Mouse (Mus musculus) cortical plate, adult 2 months (tissue): ENCODE data around the gene Shroom1.

Experiments
- CTCF ChIP-seq: fragments of 200-500 bp; IDR thresholded peaks from 2 replicates; pipeline ENCODE4 v1.5.1; 2011; ENCODE audit warnings: mild to moderate bottlenecking, control low read depth, low read length; ENCODE audit not compliant: insufficient read depth; ENCODE audit errors: extremely low read depth
- POLR2A ChIP-seq: fragments of 200-500 bp; IDR thresholded peaks from 2 replicates; pipeline ENCODE4 v1.6.1; 2011; ENCODE audit warnings: mild to moderate bottlenecking, low read length, control low read depth; ENCODE audit not compliant: insufficient read depth; ENCODE audit errors: extremely low read depth

DNA sequence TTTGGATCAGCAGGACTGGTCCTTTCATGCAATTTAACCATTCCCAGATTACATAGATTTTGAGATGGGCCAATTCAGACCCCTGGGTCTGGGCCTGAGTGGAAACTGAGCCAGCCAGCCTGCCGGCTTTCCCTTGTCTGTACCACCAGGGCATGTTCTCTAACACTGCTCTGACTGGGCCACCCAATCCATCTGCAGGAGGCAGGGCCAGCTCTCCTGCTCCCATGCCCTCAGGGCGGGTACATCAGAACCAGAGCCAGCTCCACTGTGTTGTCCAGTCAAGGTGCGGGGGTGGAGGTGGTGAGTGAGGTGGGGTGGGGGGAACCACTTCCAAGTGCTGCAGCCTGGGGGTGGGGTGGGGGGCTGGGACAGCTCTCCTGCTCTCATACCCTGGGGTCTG is 29.3 kb downstream of the Shroom1 start:
- no peak for TF ChIP-seq CTCF
- no peak for TF ChIP-seq POLR2A
